Mouse (Mus musculus) common myeloid progenitor, adult 5-6 weeks (primary cell): ENCODE measurements around the gene Steap3. TPM values are rescaled to one million over a fixed set of nuclear protein-coding genes. Genes with fewer than 3 reads are reported as not detected.
A peak's percentile ranks its signal among the peaks of the same experiment; 100 is the strongest.

Experiments used
- ATAC-seq: replicated peaks from 2 replicates; pipeline ENCODE4 v1.8.0; 2016; ENCODE audit warnings: low read depth, mild to moderate bottlenecking, moderate TSS enrichment, inconsistent platforms; ENCODE audit not compliant: poor library complexity, severe bottlenecking
- total RNA-seq: library from RNA; stranded (forward); fragments of 200-1000, 187-1606 nt; gene quantifications from 2 replicates; pipeline ENCODE4 v1.2.3, GENCODE M21; 2017

Steap3 gene
- total RNA-seq, 1 experiment from 2014 or later: 30.0 TPM

- no peak for ATAC-seq
These were observed 19.9 kb downstream of the Steap3 start for GRCm38 (mm10) chr1:120252519-120253160.

- ATAC-seq: 0 out of 2 replicates have a peak, but pooled peaks have one; percentile 24
These were observed 21.3 kb downstream of the Steap3 start for GRCm38 (mm10) chr1:120251193-120251592.

GRCm38 (mm10) chr1:120250586-120250985 lies 21.9 kb downstream of the Steap3 start:
- no peak for ATAC-seq

- ATAC-seq: no peak
These were observed 22.7 kb downstream of the Steap3 start for GRCm38 (mm10) chr1:120249842-120250241.

GRCm38 (mm10) chr1:120248156-120248555 lies 24.3 kb downstream of the Steap3 start:
- no peak for ATAC-seq

GRCm38 (mm10) chr1:120247351-120247750 lies 25.2 kb downstream of the Steap3 start:
- ATAC-seq: no peak

GRCm38 (mm10) chr1:120246946-120247345 lies 25.6 kb downstream of the Steap3 start:
- no peak for ATAC-seq

- peak; percentile 54 for ATAC-seq
These were observed 26.8 kb downstream of the Steap3 start for GRCm38 (mm10) chr1:120245661-120246131.

GRCm38 (mm10) chr1:120244646-120245045 lies 27.9 kb downstream of the Steap3 start:
- no peak for ATAC-seq

GRCm38 (mm10) chr1:120243987-120244386 lies 28.5 kb downstream of the Steap3 start:
- no peak for ATAC-seq

GRCm38 (mm10) chr1:120237068-120237467 lies 35.4 kb downstream of the Steap3 start:
- no peak for ATAC-seq

- ATAC-seq: no peak
These were observed 36.1 kb downstream of the Steap3 start for GRCm38 (mm10) chr1:120236424-120236823.

- no peak for ATAC-seq
These were observed 36.8 kb downstream of the Steap3 start for GRCm38 (mm10) chr1:120235631-120236215.

- no peak for ATAC-seq
These were observed 40.3 kb downstream of the Steap3 start for GRCm38 (mm10) chr1:120232170-120232569.

GRCm38 (mm10) chr1:120231334-120231733 lies 41.2 kb downstream of the Steap3 start:
- peak; percentile 73 for ATAC-seq

- no peak for ATAC-seq
These were observed 42.6 kb downstream of the Steap3 start for GRCm38 (mm10) chr1:120229723-120230471.

GRCm38 (mm10) chr1:120223613-120224012 lies 48.9 kb downstream of the Steap3 start:
- ATAC-seq: no peak

- ATAC-seq: no peak
These were observed 51.2 kb downstream of the Steap3 start for GRCm38 (mm10) chr1:120221285-120221684.

- no peak for ATAC-seq
These were observed 51.7 kb downstream of the Steap3 start for GRCm38 (mm10) chr1:120220841-120221240.

GRCm38 (mm10) chr1:120208502-120209230 lies 63.8 kb downstream of the Steap3 start:
- no peak for ATAC-seq
